Mouse (Mus musculus) liver, postnatal 0 days (tissue): ENCODE results near the gene P2rx6. TPM values are rescaled to one million over a fixed set of nuclear protein-coding genes. Genes with fewer than 3 reads are reported as not detected.

ENCODE experiments used
- ATAC-seq: fragments of 200-750 bp; cut with Nextera tagmentation; 2 replicates; pipeline ENCODE4 v1.8.0; 2017; ENCODE audit warnings: mild to moderate bottlenecking, moderate library complexity
- DNase-seq: peaks from one replicate; pipeline ENCODE4 v3.0.0-alpha.2; 2016
- H3K27ac ChIP-seq: fragments of 300-500 bp; sonication (generic); 2 replicates; pipeline ENCODE4 v1.5.1; 2014; ENCODE audit warnings: antibody characterized with exemption, moderate library complexity, mild to moderate bottlenecking, low read depth
- H3K27me3 ChIP-seq: fragments of 300-500 bp; sonication (generic); 2 replicates; pipeline ENCODE4 v1.6.1; 2014; ENCODE audit warnings: low read length, control low read depth, mixed read lengths; ENCODE audit not compliant: insufficient read depth
- H3K36me3 ChIP-seq: fragments of 300-500 bp; sonication (generic); replicated peaks from 2 replicates; pipeline ENCODE4 v1.6.1; 2014; ENCODE audit warnings: mild to moderate bottlenecking, control low read depth, low read length, moderate library complexity, mixed read lengths; ENCODE audit not compliant: insufficient read depth
- H3K4me1 ChIP-seq: fragments of 300-500 bp; sonication (generic); 2 replicates; pipeline ENCODE4 v1.6.1; 2014; ENCODE audit warnings: antibody characterized with exemption, mild to moderate bottlenecking, control low read depth; ENCODE audit not compliant: insufficient read depth
- H3K4me2 ChIP-seq: fragments of 300-500 bp; sonication (generic); 2 replicates; pipeline ENCODE4 v1.6.1; 2014; ENCODE audit warnings: low read depth, mild to moderate bottlenecking, low read length, moderate library complexity, mixed read lengths
- H3K4me3 ChIP-seq: fragments of 300-500 bp; sonication (generic); 2 replicates; pipeline ENCODE4 v1.5.1; 2014; ENCODE audit warnings: low read depth, low read length
- H3K9ac ChIP-seq: fragments of 300-500 bp; sonication (generic); replicated peaks from 2 replicates; pipeline ENCODE4 v1.6.1; 2014; ENCODE audit warnings: mild to moderate bottlenecking, moderate library complexity
- H3K9me3 ChIP-seq: fragments of 300-500 bp; sonication (generic); 2 replicates; pipeline ENCODE4 v1.6.1; 2016; ENCODE audit warnings: mild to moderate bottlenecking, control low read depth, low read length, mixed read lengths
- CTCF ChIP-seq: sonication (generic); IDR thresholded peaks from 2 replicates; pipeline ENCODE4 v1.5.1; 2016; ENCODE audit warnings: antibody characterized with exemption, low read depth
- EP300 ChIP-seq: IDR thresholded peaks from 2 replicates; pipeline ENCODE4 v1.6.1; 2016; ENCODE audit warnings: antibody characterized with exemption, low read depth, mild to moderate bottlenecking
- WGBS: fragments of 180-500 bp; shearing (Covaris S2); extraction: QIAGEN DNeasy Blood & Tissue Kit; methylation state at CpG from one replicate; pipeline ENCODE4 v1.1.7; 2014; ENCODE audit not compliant: insufficient replicate concordance; 5-methylcytosine and 5-hydroxymethylcytosine counted together
- polyA plus RNA-seq: library from polyadenylated mRNA; unstranded; fragments of >200 nt; fragmentation: Nextera tagmentation; extraction: Ambion mirVana; gene quantifications from 2 replicates; pipeline ENCODE4 v1.2.1, GENCODE M21; 2015

P2rx6 gene
- polyA plus RNA-seq, 1 experiment from 2014 or later, result 0.18 TPM

DNA sequence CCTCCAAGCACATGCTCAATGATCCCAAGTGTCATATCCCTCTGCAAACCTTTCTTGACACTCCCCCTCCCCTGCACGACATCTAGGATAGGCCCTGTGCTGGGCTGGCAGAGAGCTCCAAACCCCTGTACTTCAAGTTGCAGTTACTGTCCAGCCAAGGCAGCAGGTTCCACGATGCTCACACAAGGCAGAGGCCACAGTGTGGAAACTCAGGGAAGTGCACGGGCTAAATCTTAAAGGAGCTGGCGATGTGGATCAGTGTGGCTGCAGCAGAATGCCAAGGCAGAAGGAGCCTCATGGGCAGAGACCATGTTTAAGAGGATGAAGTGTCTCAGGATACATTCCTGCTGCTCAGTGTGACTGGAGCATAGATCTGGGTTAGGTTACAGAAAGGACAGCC is 4.5 kb downstream of the P2rx6 start:
- Histone ChIP-seq H3K9me3 (no peaks in the 10 kb centered on the region), H3K4me3 (no peak overlapping the region), H3K36me3 (no peaks in the 10 kb centered on the region), H3K9ac (no peak overlapping the region), H3K4me2 (no peak overlapping the region), H3K27ac (no peak overlapping the region), H3K4me1 (peaks cover 3% of the 10 kb centered on the region; the same call in 1 of the 2 replicates), H3K27me3 (peaks cover 12% of the 10 kb centered on the region)
- peak; percentile 13; the same call in 1 of the 2 replicates for TF ChIP-seq CTCF
- no peak for TF ChIP-seq EP300
- no peak for ATAC-seq
- WGBS, result 33% methylated on average over 4 of the region's 4 CpGs
- DNase-seq, result no peak

DNA sequence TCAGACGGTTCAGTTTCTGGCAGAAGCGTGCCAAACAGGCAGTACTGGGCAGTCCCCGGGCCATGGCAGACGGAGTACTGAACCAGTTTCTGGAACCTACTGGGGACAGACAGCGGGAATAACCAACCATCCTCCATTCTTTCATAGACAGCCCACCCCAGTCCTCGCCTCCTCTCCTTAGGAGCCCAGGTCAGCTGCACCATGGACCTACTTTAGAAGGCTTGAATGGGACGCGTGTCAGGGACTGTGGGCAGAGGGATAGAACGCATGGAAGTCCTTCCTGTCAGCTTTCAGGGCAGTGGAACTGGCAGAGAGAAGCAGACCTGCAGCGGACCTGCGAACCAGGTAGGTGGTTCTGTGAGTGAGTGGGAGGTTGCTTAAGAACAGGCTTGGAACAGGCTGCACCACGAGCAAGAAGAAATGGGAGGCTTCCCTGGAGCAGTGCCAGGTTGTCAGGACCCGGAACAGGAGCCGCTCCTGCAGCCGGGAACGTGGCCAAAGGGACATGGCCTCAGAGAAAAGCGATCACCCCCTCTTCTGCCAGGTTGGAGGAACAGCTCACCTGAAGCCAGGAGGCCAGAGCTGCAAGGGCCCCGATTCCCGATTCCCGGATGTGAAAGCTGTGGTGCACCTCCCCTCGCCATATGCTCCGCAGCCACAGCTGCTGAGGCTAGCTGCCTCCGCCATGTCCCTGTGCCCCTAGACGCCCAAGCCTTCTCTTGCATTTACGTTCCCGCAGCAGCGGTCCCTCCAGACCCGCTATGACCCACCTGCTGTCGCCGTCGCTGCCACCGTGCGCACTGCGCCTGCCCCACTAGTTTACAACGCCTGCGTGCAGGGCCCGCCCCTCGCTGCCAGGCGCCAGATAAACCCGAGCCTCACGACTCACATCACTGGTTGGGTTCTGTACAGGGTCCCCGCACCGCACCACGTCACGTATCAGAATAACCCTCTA is 14.5 kb downstream of the P2rx6 start:
- Histone ChIP-seq H3K27ac (no peak overlapping the region), H3K36me3 (no peaks in the 10 kb centered on the region), H3K9ac (peak overlapping the region; percentile 55), H3K4me3 (peak overlapping the region; percentile 55), H3K4me2 (peak overlapping the region; percentile 87), H3K27me3 (peaks cover 12% of the 10 kb centered on the region; the same call in 1 of the 2 replicates), H3K4me1 (peaks cover 11% of the 10 kb centered on the region), H3K9me3 (no peaks in the 10 kb centered on the region)
- WGBS, result 15% methylated on average over 45 of the region's 45 CpGs
- DNase-seq (peak; percentile 71), ATAC-seq (peak; percentile 55)
- TF ChIP-seq CTCF (no peak), EP300 (no peak)

DNA sequence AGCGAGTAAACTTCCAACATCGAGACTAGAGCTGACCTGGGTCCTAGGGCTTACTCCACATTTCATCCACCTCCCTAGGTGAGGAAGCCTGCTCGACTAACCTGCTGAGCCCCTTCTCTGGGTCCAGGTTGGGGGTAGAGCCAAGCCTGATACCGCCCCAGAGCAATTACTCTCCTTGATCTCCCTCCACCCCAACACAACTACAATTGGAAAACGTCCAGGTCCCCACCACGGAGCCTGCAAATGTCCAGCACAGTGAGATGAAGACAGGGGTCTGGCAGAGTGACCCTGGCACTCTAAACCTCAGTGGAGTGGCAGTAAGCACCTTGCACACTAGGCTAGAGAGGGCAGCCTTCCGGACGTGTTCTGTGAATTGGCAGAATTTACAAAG is 15.1 kb downstream of the P2rx6 start:
- peak overlapping the region; percentile 55 for H3K4me3 ChIP-seq
- H3K9ac ChIP-seq, result peak overlapping the region; percentile 55
- TF ChIP-seq EP300, result no peak
- TF ChIP-seq CTCF, result no peak
- DNase-seq, result no peak
- peaks cover 12% of the 10 kb centered on the region; the same call in 1 of the 2 replicates for H3K27me3 ChIP-seq
- no peaks in the 10 kb centered on the region for H3K9me3 ChIP-seq
- WGBS, result 20% methylated on average over 8 of the region's 8 CpGs
- H3K4me2 ChIP-seq, result peak overlapping the region; percentile 87
- ATAC-seq, result 0 out of 2 replicates have a peak, but pooled peaks have one; percentile 5
- peaks cover 11% of the 10 kb centered on the region for H3K4me1 ChIP-seq
- no peaks in the 10 kb centered on the region for H3K36me3 ChIP-seq
- no peak overlapping the region for H3K27ac ChIP-seq

DNA sequence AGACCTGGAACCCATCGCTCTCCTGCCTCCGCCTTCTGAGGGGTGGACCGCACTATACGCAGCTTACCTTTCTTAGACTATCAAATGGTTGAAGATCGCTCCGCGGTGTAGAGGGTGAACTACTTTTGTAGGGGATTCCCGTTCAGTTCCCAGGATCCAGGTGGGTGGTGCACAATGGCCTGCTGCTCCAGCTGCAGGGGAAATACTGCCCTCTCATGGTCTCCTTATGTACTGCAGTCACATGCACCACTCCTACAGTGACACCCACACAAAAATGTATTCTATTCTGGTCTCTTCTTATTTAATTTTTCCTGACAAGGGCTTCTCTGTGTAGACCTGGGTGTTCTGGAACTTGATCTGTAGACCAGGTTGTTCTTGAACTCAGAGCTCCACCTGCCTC is 21.4 kb downstream of the P2rx6 start, which contains the start of gene Slc7a4:
Slc7a4 (minus strand) TSS at position 151 of the 400 bp plus-strand sequence.
- Histone ChIP-seq H3K9me3 (no peaks in the 10 kb centered on the region), H3K27me3 (no peaks in the 10 kb centered on the region), H3K36me3 (no peaks in the 10 kb centered on the region), H3K4me2 (no peak within 1 kb of the TSS), H3K27ac (no peak within 1 kb of the TSS), H3K4me1 (no peaks in the 10 kb centered on the region), H3K4me3 (no peak within 1 kb of the TSS), H3K9ac (no peak within 1 kb of the TSS)
- ATAC-seq (no peak), DNase-seq (peak; percentile 44)
- 27% methylated on average over 8 of the region's 8 CpGs for WGBS
- TF ChIP-seq EP300, result no peak
- TF ChIP-seq CTCF, result peak; percentile 78

DNA sequence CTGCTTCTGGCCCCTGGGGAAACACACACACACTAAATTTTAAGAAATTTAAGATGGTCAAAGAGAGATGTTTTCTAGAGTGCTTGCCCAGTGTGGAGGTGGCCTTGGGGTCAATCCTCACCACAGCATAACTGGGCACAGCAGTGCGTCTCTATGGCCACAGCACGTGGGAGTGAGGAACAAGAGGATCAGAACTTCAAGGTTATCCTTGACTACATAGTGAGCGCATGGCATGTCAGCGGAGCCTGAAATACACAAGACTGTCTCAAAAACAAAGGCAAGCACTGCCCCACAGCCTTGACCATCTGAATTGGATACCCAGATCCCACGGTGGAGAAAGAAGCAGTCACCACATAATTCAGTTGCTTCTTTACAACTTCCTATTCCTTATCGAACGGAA is 22.9 kb downstream of the P2rx6 start:
- H3K4me3 ChIP-seq, result no peak overlapping the region

DNA sequence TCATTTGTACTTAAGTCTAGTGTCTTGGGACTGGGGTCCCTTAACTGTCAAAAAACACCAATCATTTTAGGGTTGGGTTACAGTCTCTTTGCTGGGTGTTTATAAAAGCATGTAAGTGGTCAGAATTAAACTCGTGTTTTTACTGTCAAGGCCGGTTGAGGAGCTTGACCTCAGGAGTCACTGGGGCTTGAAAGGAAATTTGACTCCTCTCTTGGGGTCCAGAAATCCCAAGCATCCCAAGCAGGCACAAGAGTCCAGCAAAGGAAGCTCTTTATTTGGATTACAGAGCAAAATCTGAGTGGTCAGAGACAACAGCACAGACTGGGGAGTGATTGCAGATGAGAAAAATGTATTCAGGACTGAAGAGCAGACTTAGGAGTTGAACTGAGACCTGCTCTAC is 29.0 kb downstream of the P2rx6 start:
- Histone ChIP-seq H3K27ac (no peak overlapping the region), H3K4me3 (no peak overlapping the region), H3K4me2 (no peak overlapping the region), H3K9me3 (no peaks in the 10 kb centered on the region), H3K36me3 (no peaks in the 10 kb centered on the region), H3K4me1 (no peaks in the 10 kb centered on the region), H3K27me3 (no peaks in the 10 kb centered on the region), H3K9ac (no peak overlapping the region)
- DNase-seq, result no peak
- ATAC-seq, result no peak
- no peak for TF ChIP-seq CTCF
- TF ChIP-seq EP300, result no peak
- 54% methylated on average over 2 of the region's 2 CpGs for WGBS

More for the DNA sequence above, 22.9 kb downstream of the P2rx6 start:
- H3K9me3 ChIP-seq, result no peaks in the 10 kb centered on the region
- WGBS, result 84% methylated on average over 7 of the region's 7 CpGs
- H3K4me1 ChIP-seq, result no peaks in the 10 kb centered on the region
- no peaks in the 10 kb centered on the region for H3K27me3 ChIP-seq
- no peak overlapping the region for H3K9ac ChIP-seq
- no peaks in the 10 kb centered on the region for H3K36me3 ChIP-seq
- DNase-seq (no peak), ATAC-seq (no peak)
- H3K4me2 ChIP-seq, result no peak overlapping the region
- TF ChIP-seq EP300 (no peak), CTCF (no peak)
- H3K27ac ChIP-seq, result no peak overlapping the region
